Mouse (Mus musculus) brain, embryonic 18.5 days (tissue): ENCODE measurements around the gene Oasl1.
"Not testable (repeated sequence)": the region's sequence is repeated elsewhere in the genome, so short reads cannot be mapped to it uniquely, and the experiment has no call there.

ENCODE experiments used
- DNase-seq: peaks from one replicate; pipeline ENCODE4 v3.0.0-alpha.2; 2012; ENCODE audit warnings: low read depth, low spot score

Gene Oasl1

GRCm38 (mm10) chr5:114926153-114926684 is 3.2 kb downstream of the Oasl1 start:
- DNase-seq, result no peak

- DNase-seq, result no peak
Measured at GRCm38 (mm10) chr5:114926753-114927152, 3.7 kb downstream of the Oasl1 start.

- no peak for DNase-seq
Measured at GRCm38 (mm10) chr5:114931626-114932025, 8.6 kb downstream of the Oasl1 start.

GRCm38 (mm10) chr5:114933206-114933605 is 10.2 kb downstream of the Oasl1 start:
- no peak for DNase-seq

- no peak for DNase-seq
Measured at GRCm38 (mm10) chr5:114935838-114936237, 12.8 kb downstream of the Oasl1 start.

- not testable (repeated sequence) for DNase-seq
Measured at GRCm38 (mm10) chr5:114941138-114941537, 18.1 kb downstream of the Oasl1 start.

GRCm38 (mm10) chr5:114942074-114942765 is 19.2 kb downstream of the Oasl1 start, which contains the start of gene 2210016L21Rik:
Gene 2210016L21Rik, plus strand, starts transcription at chr5:114942158.
- peak; percentile 84 for DNase-seq

GRCm38 (mm10) chr5:114942766-114943130 is 19.7 kb downstream of the Oasl1 start:
- DNase-seq, result no peak

GRCm38 (mm10) chr5:114945072-114945471 is 22.0 kb downstream of the Oasl1 start:
- no peak for DNase-seq

GRCm38 (mm10) chr5:114948891-114949290 is 25.9 kb downstream of the Oasl1 start:
- no peak for DNase-seq

- DNase-seq, result no peak
Measured at GRCm38 (mm10) chr5:114949316-114949715, 26.3 kb downstream of the Oasl1 start.

GRCm38 (mm10) chr5:114949812-114950211 is 26.8 kb downstream of the Oasl1 start:
- DNase-seq, result no peak

- no peak for DNase-seq
Measured at GRCm38 (mm10) chr5:114950669-114951068, 27.6 kb downstream of the Oasl1 start.

GRCm38 (mm10) chr5:114951279-114951880 is 28.3 kb downstream of the Oasl1 start:
- DNase-seq, result no peak

- DNase-seq, result no peak
Measured at GRCm38 (mm10) chr5:114953326-114953725, 30.3 kb downstream of the Oasl1 start.

GRCm38 (mm10) chr5:114958069-114958468 is 35.0 kb downstream of the Oasl1 start:
- no peak for DNase-seq

GRCm38 (mm10) chr5:114961590-114962360 is 38.7 kb downstream of the Oasl1 start:
- no peak for DNase-seq

GRCm38 (mm10) chr5:114964315-114964966 is 41.4 kb downstream of the Oasl1 start:
- no peak for DNase-seq

GRCm38 (mm10) chr5:114964967-114965898 is 42.2 kb downstream of the Oasl1 start:
- DNase-seq, result no peak

- no peak for DNase-seq
Measured at GRCm38 (mm10) chr5:114967523-114968268, 44.7 kb downstream of the Oasl1 start.
